Mouse (Mus musculus): Measurements from ENCODE around the gene Rc3h1.

DNA sequence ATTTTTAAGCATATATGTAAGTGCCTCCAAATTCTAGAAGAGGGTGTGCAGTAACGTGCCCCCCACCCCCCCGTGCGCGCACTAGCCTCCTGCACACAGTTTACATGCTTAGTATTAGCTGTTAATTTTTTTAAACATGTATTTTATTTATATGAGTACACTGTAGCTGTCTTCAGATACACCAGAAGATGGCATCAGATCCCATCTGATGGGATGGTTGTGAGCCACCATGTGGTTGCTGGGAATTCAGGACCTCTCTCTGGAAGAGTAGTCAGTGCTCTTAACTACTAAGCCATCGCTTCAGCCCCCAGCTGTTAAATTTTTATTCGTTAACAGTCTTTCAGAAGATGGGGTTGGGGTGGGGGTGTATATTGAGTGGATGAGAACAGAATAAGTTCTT lies 29.3 kb downstream of the Rc3h1 start:
- no peak for TF ChIP-seq ELF1 (IDR thresholded peaks at IDR 0.05; ENCODE audit: low read depth, low read length)
- TF ChIP-seq UBTF (IDR thresholded peaks at IDR 0.05; ENCODE audit: borderline replicate concordance, insufficient read depth, low read depth, low read length) = no peak
